Mouse (Mus musculus): ENCODE data around the gene Ephb2. TPM values are rescaled to one million over a fixed set of nuclear protein-coding genes. Genes with fewer than 3 reads are reported as not detected.

The Ephb2 gene
- total RNA-seq, 1 experiment from 2014 or later: 3.9 TPM

DNA sequence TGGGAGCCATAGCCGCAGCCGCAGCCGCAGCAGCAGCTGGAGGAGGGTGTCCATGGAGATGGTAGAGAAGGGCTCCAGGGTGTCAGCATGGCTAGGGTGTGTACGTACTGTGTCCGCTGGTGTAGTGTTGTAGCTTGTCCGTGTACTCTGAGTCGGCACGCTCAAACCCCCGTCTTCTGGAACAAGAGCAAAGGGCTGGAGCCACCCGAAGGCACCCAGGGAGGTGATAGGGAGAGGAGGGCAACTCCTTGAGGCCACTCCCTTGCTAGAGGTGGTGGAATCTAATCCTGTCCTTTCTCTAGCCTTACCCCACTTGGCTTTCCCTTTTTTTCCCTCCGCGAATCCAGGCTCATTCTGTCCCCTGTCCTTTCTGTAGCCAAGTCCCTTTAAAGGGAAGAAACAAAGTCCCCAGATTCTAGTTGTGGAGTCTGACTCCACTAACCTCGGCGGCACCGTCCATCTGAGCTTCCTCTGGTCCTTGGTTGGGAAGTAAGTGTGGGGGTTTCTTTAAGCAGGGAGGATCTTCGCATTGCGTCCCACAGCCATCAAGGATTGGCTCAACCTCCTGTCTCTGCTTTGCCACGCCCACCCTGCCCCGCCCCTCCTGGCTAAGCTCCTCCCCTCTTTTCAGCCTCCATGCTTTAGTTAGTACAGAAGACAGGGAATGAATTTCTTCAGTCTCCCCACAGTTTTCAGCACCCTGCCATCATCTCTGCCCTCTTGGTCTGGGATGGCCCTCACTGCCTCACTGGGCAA lies 163.3 kb downstream of the Ephb2 start:
- no peak for ATAC-seq (replicated peaks in 1 of 2; ENCODE audit: insufficient read depth in 1 of 2, low FRiP score in 2 of 2, low TSS enrichment in 1 of 2, low read depth in 1 of 2, poor library complexity in 2 of 2, severe bottlenecking in 2 of 2)

DNA sequence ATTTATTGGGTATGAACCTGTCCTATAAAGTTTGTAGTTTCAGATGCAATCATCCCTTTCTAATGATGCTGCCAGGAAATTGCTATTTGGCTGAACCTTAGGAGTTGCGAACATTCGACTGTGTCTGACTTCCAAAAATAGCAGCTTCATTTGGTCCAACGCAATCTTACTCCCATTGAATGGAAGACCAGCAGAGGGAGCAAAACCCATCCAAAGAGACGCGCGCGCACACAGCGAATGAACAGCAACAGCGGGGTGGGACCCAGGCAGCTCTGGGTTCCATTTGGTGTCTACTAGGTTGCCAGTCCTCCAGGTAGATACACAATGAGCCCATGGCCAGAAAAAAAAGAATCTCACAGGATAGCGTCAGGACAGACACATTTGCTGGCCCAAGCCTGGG lies 168.0 kb downstream of the Ephb2 start:
- no peak for ATAC-seq (replicated peaks in 1 of 2; ENCODE audit: insufficient read depth in 1 of 2, low FRiP score in 2 of 2, low TSS enrichment in 1 of 2, low read depth in 1 of 2, poor library complexity in 2 of 2, severe bottlenecking in 2 of 2)

DNA sequence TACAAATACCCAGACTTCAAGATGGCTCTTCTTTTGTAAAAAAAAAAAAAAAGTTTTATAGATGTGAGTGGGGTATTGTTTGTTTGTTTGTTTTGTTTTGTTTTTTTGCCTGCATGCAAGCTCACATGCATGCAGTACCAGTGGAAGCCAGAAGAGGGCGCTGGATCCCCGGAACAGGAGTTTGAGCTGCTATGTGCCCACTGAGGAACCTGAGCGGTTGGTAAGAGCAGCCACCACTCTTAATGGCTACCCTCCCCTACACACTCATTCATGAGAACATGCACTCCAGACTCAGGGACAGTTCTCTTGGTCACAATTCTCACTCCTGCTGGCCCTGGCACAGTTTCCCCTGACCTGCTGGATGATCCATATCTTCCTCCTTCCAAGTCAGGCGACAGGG lies 169.8 kb downstream of the Ephb2 start:
- ATAC-seq (replicated peaks in 1 of 2; ENCODE audit: insufficient read depth in 1 of 2, low FRiP score in 2 of 2, low TSS enrichment in 1 of 2, low read depth in 1 of 2, poor library complexity in 2 of 2, severe bottlenecking in 2 of 2): no peak

DNA sequence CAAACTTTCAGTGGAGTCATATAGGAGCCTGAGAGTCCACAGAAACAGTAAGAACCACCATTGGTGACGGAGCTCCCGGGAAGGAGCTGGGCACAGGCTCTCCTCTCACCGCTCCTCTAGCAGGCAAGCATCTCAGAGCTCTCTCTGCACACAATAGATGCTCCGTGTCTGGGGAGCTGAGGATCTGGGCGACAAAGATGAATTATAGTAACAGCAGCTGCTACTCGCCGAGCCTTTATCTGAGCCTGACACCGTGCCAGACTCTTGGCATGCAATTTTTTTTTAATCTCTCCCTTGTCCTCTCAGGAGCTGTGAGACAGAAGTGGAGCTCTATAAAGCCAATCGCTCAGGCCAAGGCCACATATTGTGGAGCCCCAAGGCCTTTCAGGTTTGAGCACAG lies 170.7 kb downstream of the Ephb2 start:
- ATAC-seq (replicated peaks in 1 of 2; ENCODE audit: insufficient read depth in 1 of 2, low FRiP score in 2 of 2, low TSS enrichment in 1 of 2, low read depth in 1 of 2, poor library complexity in 2 of 2, severe bottlenecking in 2 of 2): no peak

DNA sequence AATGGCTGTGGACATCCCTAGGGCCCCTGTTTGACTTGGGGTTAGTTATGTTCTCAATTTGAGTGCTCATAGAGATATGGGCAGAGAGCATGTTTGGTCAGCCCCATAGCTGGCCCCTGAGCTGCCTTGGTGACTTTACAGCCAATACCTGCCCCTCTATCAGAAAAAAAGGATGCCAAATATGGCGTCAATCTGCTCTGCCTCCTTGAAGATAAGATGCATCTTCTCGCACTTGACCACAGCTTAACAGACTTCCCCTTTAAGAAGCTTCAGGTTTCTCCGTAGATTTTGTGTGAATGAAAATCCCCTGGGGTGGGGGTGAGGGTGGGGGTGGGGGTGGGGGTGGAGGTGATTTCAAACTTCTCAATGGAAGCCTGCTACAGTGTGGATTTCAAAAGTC lies 177.9 kb downstream of the Ephb2 start:
- ATAC-seq (replicated peaks in 1 of 2; ENCODE audit: insufficient read depth in 1 of 2, low FRiP score in 2 of 2, low TSS enrichment in 1 of 2, low read depth in 1 of 2, poor library complexity in 2 of 2, severe bottlenecking in 2 of 2): no peak

DNA sequence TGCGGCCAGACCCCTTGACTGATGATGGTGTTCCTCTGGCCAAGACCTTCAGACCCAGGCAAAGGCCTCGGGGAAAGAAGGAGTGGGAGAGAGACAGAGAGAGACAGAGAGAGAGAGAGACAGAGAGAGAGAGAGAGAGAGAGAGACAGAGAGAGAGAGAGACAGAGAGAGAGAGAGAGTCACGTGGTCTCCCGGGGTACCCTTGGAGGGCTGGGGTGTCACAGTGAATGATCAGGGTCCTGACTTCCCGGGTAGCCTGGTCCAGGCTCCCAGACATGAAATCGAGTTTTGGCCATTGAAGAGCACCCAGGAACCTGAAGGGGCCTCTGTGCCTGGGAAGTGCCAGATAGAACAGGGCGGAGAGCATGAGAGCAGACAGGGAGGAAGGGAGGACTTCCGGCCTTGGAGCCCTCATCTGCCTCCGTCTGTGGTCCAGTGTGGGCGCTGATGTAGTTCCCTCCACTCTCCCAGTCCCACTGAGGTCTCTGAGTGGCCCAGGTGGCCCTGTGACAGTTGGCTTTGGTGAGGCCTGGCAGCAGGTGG lies 182.0 kb downstream of the Ephb2 start:
- ATAC-seq (replicated peaks in 1 of 2; ENCODE audit: insufficient read depth in 1 of 2, low FRiP score in 2 of 2, low TSS enrichment in 1 of 2, low read depth in 1 of 2, poor library complexity in 2 of 2, severe bottlenecking in 2 of 2): no peak

DNA sequence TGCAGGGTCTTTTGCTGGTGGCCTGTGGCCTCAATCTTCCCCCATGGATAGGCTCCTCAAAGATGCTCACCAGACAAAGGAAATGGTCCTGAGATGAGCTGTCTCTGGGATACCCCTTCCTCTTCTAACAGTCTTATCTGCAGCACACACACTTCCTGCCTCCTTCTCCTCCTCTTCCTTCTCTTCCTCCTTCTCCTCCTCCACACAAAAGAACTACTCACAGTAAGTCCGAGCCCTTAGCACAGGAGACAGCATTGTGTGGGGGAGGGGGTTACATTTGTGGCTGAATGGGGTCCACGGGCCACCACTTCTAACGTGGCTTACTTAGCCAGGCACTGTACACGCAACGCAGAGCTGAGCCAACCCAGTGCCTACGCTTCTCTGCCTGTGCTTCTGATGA lies 182.8 kb downstream of the Ephb2 start:
- peak; percentile 8 to 10; a peak in 1 of 4 replicates for ATAC-seq (replicated peaks in 1 of 2; ENCODE audit: insufficient read depth in 1 of 2, low FRiP score in 2 of 2, low TSS enrichment in 1 of 2, low read depth in 1 of 2, poor library complexity in 2 of 2, severe bottlenecking in 2 of 2)

DNA sequence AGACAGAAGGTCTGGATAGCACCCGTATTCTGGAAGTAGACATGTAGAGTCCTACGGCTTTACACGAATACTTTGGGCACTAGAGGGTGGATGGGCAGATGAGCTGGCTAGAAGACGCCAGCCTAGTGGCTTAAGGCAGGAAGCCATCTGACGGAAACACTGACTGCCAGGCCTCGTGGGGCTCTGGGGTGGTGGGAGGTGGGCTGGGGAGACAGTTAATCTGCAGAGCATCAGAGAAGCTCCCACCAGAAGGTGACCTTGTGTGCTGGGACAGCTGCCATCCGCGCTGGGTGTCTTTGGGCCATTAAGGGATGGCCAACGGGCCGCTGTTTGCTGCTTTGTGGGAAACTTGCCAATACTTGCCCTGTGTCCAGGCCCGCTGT lies 183.3 kb downstream of the Ephb2 start:
- ATAC-seq (replicated peaks in 1 of 2; ENCODE audit: insufficient read depth in 1 of 2, low FRiP score in 2 of 2, low TSS enrichment in 1 of 2, low read depth in 1 of 2, poor library complexity in 2 of 2, severe bottlenecking in 2 of 2): peak in 1 of 2 experiments; percentile 8; a peak in 1 of 4 replicates

DNA sequence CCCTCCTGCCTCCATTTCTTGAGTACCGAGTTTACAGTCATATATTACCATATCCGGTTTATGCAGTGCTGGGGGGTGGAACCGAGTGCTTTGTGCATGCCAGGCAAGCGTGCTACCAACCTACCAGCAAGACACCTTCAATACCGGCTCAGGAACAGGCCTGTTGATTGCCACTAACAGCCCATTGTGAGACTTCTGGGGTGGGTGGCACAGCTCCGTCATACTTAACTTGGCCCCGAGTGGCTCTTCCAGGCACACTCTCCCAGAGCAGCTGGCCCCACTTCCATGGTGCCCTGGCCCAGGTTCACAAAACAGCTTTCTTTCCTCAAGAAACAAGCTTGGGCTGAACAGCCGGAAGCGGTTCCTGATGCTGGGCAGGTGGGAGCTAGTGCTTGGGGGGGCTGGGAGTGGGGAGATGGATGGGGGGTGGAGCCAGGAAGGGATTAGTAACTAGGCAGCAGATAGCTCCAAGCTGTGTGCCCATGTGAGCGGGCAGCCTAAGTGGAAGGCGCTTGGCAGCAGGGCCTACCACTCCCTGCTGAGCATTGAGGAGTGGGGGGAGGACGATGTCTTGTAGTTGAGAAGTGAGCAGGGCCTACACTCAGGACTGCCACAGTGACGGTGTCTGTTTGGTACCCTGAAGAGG lies 183.8 kb downstream of the Ephb2 start:
- no peak for ATAC-seq (replicated peaks in 1 of 2; ENCODE audit: insufficient read depth in 1 of 2, low FRiP score in 2 of 2, low TSS enrichment in 1 of 2, low read depth in 1 of 2, poor library complexity in 2 of 2, severe bottlenecking in 2 of 2)

DNA sequence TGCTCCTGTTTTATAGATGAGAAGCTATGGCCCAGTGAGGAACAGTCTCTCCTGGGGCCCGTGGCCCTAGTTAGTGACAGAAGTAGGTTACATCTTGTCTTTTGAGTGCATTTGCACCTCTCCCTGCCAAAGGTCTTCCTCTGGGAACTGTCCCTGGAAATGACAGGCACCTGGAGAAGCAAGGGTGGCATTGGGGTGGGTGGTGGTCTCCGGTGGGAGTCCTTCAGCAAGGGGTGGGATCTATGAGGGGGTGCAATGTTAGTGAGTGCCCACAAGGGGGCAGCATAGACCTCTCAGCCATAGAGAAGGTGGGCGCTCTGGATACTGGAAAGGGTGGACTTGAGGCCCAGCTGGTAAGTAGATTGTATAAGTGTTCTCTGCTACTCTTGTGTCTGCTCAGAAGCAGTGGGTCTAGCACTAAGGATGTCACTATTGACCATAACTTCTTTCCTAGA lies 184.4 kb downstream of the Ephb2 start:
- ATAC-seq (replicated peaks in 1 of 2; ENCODE audit: insufficient read depth in 1 of 2, low FRiP score in 2 of 2, low TSS enrichment in 1 of 2, low read depth in 1 of 2, poor library complexity in 2 of 2, severe bottlenecking in 2 of 2): peak; percentile 30 to 34; a peak in 1 of 4 replicates

DNA sequence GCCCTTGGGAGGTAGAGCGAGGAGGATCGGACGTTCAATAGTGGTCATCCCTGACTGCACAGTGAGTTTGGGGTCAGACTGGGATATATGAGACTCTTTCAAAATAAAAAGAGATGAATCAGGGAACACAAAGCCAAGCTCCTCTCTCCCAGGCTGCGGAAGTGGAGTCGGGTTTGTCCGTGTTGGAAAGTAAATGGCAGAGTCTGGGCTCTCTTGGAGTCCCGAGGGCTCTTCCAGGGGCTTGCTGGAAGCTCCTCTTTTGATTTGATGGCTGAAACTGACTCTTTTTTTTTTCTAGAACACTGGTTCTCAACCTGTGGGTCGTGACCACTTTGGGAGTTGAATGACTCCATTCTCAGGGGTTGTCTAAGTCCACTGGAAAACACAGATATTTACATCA lies 185.5 kb downstream of the Ephb2 start:
- ATAC-seq (replicated peaks in 1 of 2; ENCODE audit: insufficient read depth in 1 of 2, low FRiP score in 2 of 2, low TSS enrichment in 1 of 2, low read depth in 1 of 2, poor library complexity in 2 of 2, severe bottlenecking in 2 of 2): no peak

DNA sequence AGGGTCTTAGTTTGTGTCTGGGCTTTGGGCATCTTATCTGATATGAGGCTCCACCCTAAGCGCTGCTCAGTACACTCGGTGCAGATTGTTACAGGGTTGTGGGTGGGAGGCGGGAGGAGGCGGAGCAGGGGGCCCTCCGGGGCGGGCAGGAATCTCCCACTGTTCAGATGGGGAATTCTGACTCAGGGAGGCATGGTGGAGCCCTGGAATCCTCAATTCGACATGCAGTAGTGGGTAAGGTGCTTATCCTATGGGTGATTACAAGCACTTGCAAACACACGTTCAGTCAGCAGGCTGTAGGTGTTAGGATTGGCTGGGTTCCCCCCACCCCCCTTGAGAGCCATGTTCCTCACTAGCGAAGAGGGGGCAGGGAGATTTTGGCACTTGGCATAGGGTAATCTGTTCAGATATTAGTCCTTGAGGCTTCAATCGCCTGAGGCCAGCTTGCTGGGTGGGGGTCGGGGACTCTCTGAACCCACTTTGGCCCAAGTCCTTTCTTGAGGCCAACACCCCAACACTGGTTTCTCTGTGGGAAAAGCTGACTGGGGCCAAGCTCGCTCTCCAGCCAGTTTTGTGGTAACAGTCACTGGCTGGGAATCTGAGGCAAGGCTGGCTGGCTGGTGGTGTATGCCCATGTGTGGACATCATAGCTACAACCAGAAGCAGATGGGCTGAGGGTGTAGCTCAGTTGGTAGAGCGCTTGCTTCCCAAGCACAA lies 186.2 kb downstream of the Ephb2 start:
- ATAC-seq (replicated peaks in 1 of 2; ENCODE audit: insufficient read depth in 1 of 2, low FRiP score in 2 of 2, low TSS enrichment in 1 of 2, low read depth in 1 of 2, poor library complexity in 2 of 2, severe bottlenecking in 2 of 2): no peak

DNA sequence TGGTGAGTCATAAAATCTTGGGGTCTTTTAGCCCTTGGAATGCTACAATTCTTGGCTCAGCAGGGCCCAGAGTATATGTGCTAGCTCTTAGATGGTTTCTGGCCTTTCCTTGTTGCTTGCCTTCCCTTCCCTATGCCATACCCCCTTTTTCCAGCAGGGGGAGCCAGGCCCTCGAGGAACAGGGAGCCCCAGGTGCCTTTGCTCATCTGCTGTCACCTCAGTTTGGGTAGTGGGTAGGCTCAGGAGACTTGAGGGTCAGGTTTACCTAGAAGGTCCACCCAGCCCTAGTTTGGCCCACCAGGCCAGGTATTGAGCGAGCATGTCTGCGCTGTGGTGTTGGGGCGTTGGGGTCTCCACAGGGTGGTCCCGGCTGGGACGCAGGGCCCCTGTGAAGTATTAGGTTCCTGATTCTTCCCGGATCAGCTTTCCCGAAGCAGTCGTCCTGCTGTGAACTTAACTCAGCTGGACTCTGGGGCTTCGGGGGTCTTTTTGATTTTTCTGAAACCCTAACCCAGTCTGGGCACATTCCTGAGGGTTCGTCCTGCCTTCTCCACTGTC lies 186.8 kb downstream of the Ephb2 start:
- peak; percentile 40 to 47; a peak in 2 of 4 replicates for ATAC-seq (replicated peaks in 1 of 2; ENCODE audit: insufficient read depth in 1 of 2, low FRiP score in 2 of 2, low TSS enrichment in 1 of 2, low read depth in 1 of 2, poor library complexity in 2 of 2, severe bottlenecking in 2 of 2)

DNA sequence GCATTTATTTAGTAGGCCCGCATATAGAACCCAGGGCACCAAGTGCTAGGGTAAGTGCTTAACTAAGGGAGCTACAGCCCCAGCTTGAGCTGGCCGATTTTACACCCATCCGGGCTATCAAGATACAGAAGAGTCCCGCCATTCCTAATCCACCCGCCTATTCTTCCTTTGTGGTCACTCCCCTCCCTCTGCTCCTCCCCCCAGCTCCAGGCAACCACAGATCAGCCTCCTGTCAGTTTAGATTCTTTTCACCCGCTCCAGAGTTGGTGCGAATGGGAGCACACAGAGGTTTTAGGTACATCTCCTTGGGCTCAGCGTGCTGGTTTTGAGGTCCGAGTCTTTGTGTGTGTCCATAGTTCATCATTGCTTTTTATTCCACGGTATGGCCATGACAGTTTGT lies 196.9 kb downstream of the Ephb2 start:
- 0 out of 4 replicates have a peak, but pooled peaks of 1 of the 2 experiments have one; percentile 32 for ATAC-seq (replicated peaks in 1 of 2; ENCODE audit: insufficient read depth in 1 of 2, low FRiP score in 2 of 2, low TSS enrichment in 1 of 2, low read depth in 1 of 2, poor library complexity in 2 of 2, severe bottlenecking in 2 of 2)

DNA sequence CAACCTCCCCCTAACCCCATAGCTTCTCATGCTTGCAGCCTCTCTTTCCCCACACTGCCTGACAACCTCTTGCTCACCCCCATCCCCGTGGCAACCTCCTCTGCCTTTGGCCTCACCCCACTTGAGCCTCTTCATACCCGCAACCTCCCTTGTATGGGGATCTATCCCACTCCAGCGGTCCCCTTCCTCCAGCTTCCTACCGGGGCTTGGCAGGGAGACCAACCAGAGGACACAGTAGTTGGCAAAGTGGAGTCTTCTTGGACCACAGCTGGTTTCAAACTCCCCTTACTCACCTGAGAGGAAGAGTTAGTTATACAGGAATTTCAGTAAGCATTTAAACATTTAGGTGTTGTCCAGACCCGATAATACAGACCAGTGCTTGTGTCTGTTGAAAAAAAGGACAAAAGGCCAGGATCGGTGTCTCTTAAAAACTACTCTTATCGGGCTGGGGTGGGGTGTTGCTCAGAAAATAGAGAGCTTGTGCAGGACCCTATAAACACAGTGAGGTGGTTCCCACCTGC lies 197.5 kb downstream of the Ephb2 start:
- ATAC-seq (replicated peaks in 1 of 2; ENCODE audit: insufficient read depth in 1 of 2, low FRiP score in 2 of 2, low TSS enrichment in 1 of 2, low read depth in 1 of 2, poor library complexity in 2 of 2, severe bottlenecking in 2 of 2): no peak

DNA sequence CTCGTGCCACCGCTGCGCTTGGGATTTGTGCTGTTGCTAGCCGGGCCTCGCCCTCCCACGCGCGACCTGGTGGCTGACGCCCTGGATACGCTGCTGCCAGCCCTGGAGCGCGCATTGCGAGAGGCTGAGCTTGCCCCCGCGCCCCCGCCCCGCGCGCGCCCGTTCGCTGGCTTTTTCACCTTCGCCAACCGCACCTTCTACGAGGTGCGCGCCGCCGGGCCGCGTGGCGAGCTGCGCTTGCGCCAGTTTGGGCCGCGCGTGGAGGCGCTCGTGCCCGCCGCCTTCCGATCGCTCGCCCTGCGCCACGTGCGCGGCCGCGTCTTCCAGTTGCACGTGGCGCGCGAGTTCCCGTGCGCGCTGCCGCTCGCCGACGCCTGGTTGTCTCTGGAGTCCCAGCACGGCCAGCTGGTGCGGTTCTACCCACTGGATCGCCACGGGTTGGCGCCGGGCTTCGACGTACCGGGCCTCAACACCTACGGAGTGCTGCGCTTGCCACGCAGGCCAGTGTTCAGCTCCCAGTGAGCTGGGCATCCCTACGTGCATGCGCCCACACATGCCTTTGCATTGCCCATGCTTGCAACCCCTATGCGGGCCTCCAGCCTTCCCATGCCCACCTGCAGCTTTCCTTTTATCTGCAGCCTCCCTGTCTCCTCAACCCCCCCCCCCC lies 198.1 kb downstream of the Ephb2 start:
- no peak for ATAC-seq (replicated peaks in 1 of 2; ENCODE audit: insufficient read depth in 1 of 2, low FRiP score in 2 of 2, low TSS enrichment in 1 of 2, low read depth in 1 of 2, poor library complexity in 2 of 2, severe bottlenecking in 2 of 2)

DNA sequence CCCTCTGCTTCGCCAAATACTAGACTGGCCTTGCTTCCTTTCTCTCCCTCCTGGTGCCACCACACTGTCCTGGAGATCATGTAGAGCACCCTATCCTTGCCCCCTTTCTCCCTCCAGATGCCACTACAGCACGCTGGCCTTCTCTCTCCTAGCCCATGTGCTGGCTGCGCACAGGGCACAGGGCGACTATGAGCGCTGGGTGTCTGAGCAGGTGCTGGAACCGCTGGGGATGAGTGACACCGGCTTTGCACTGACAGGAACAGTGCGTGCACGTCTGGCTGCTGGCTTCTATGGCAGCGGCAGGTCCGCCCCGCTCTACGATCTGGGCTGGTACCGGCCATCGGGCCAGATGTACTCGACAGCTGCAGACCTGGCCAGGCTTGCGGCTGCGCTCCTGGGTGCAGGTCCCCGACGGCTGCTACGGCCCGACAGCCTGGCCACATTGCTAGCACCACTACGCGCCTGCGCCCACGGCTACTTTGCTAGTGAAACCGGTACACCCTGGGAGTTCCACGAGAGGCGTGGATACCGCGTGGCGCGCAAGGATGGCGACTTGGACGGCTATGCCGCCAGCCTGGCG lies 198.7 kb downstream of the Ephb2 start:
- no peak for ATAC-seq (replicated peaks in 1 of 2; ENCODE audit: insufficient read depth in 1 of 2, low FRiP score in 2 of 2, low TSS enrichment in 1 of 2, low read depth in 1 of 2, poor library complexity in 2 of 2, severe bottlenecking in 2 of 2)

All from hematopoietic stem cell, adult 5-6 weeks (primary cell).